Mouse (Mus musculus): ENCODE results near the gene Prickle2. TPM values are rescaled to one million over a fixed set of nuclear protein-coding genes. Genes with fewer than 3 reads are reported as not detected.

Gene Prickle2
- total and polyA plus RNA-seq, 2 experiments from 2014 or later: 2.2 to 5.4 TPM

DNA sequence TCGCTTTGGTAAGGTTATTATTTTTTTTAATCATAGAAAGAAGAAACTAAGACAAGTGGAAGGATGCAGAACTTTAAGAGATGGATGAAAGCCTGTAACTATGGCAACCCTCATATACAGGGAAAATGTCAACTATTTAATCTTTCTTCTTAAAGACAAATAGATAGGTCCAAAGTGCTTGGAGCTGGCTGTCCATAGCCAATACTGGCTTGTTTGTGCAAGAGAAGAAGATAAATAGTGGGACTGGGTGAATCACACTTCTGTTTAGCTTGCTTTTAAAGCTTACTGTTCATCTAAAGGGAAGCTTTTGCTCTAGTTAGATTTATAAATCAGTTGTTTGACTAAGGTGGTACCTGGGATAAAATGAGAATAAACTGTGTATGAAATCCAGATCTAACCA, 310.8 kb downstream of the Prickle2 start:
- TF ChIP-seq CTCF (IDR thresholded peaks at IDR 0.05; ENCODE audit: low read depth): no peak
- no peak for TF ChIP-seq EP300 (IDR thresholded peaks at IDR 0.05; ENCODE audit: low read depth)
- Histone ChIP-seq H3K27me3 (ENCODE audit: control insufficient read depth, insufficient read depth, low read length) (no peaks in the 10 kb centered on the region), H3K9me3 (replicated peaks; ENCODE audit: control insufficient read depth, low read length) (no peaks in the 10 kb centered on the region), H3K4me1 (ENCODE audit: control insufficient read depth, insufficient read depth) (no peaks in the 10 kb centered on the region), H3K27ac (ENCODE audit: low read depth) (no peak overlapping the region), H3K4me2 (ENCODE audit: low read depth, low read length) (no peak overlapping the region), H3K36me3 (replicated peaks; ENCODE audit: control insufficient read depth, insufficient read depth, low read length) (no peaks in the 10 kb centered on the region; the same call in none of the 2 replicates), H3K9ac (replicated peaks; ENCODE audit: low read depth, low read length) (no peak overlapping the region), H3K4me3 (ENCODE audit: low read depth, low read length) (no peak overlapping the region)
- no peak for DNase-seq (ENCODE audit: low spot score)
- 80% methylated on average over 1 of the region's 1 CpGs for WGBS
- no peak for ATAC-seq (ENCODE audit: insufficient read depth, low read depth)

DNA sequence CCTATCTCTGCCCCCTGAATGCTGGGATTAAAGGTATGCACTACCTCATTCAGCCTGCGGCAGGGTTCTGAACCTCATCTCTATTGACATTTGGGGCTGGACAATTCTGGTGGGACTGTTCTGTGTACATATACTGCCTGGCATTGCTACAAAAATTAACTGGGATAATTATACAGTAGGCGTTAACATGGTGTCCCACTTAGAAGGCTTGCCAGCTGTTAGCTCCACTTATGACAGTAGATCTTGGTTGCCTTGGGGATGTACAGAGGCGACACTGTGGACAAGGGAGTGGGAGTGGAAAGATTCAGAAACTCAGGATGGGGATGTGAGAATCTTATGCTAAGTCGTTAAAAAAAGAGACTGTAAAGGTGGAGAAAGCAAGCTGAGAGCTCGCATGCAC, 311.3 kb downstream of the Prickle2 start:
- Histone ChIP-seq H3K36me3 (replicated peaks; ENCODE audit: control insufficient read depth, insufficient read depth, low read length) (no peaks in the 10 kb centered on the region; the same call in none of the 2 replicates), H3K4me2 (ENCODE audit: low read depth, low read length) (no peak overlapping the region), H3K4me3 (ENCODE audit: low read depth, low read length) (no peak overlapping the region), H3K4me1 (ENCODE audit: control insufficient read depth, insufficient read depth) (no peaks in the 10 kb centered on the region), H3K9ac (replicated peaks; ENCODE audit: low read depth, low read length) (no peak overlapping the region), H3K27ac (ENCODE audit: low read depth) (no peak overlapping the region), H3K9me3 (replicated peaks; ENCODE audit: control insufficient read depth, low read length) (no peaks in the 10 kb centered on the region), H3K27me3 (ENCODE audit: control insufficient read depth, insufficient read depth, low read length) (no peaks in the 10 kb centered on the region)
- DNase-seq (ENCODE audit: low spot score) (no peak), ATAC-seq (ENCODE audit: insufficient read depth, low read depth) (no peak)
- TF ChIP-seq EP300 (IDR thresholded peaks at IDR 0.05; ENCODE audit: low read depth): no peak
- TF ChIP-seq CTCF (IDR thresholded peaks at IDR 0.05; ENCODE audit: low read depth): no peak
- 74% methylated on average over 5 of the region's 5 CpGs for WGBS

DNA sequence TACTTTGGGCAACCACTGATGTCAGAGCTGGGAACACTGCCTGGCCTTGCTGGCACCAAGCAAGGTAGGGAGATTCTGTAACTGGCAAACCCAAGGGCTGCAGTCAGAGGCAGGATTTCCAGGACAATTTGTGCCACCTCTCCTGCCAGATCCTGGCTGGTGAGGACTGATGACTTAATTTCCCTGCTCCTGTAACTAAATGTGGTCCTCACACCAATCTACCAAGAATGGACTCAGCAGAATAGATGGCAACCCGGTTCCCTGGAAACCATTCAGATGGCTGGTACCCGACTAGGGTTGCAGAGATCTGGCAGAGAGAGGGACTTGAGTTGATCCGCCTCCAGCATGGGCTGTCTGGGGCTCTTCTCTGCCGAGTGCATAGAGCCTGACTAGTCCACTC, 315.6 kb downstream of the Prickle2 start:
- no peak for DNase-seq (ENCODE audit: low spot score)
- no peak for ATAC-seq (ENCODE audit: insufficient read depth, low read depth)
- Histone ChIP-seq H3K27ac (ENCODE audit: low read depth) (no peak overlapping the region), H3K9ac (replicated peaks; ENCODE audit: low read depth, low read length) (no peak overlapping the region), H3K4me3 (ENCODE audit: low read depth, low read length) (no peak overlapping the region), H3K4me1 (ENCODE audit: control insufficient read depth, insufficient read depth) (no peaks in the 10 kb centered on the region), H3K9me3 (replicated peaks; ENCODE audit: control insufficient read depth, low read length) (no peaks in the 10 kb centered on the region), H3K27me3 (ENCODE audit: control insufficient read depth, insufficient read depth, low read length) (no peaks in the 10 kb centered on the region), H3K4me2 (ENCODE audit: low read depth, low read length) (no peak overlapping the region), H3K36me3 (replicated peaks; ENCODE audit: control insufficient read depth, insufficient read depth, low read length) (no peaks in the 10 kb centered on the region)
- WGBS: 83% methylated on average over 4 of the region's 4 CpGs
- no peak for TF ChIP-seq CTCF (IDR thresholded peaks at IDR 0.05; ENCODE audit: low read depth)
- no peak for TF ChIP-seq EP300 (IDR thresholded peaks at IDR 0.05; ENCODE audit: low read depth)

DNA sequence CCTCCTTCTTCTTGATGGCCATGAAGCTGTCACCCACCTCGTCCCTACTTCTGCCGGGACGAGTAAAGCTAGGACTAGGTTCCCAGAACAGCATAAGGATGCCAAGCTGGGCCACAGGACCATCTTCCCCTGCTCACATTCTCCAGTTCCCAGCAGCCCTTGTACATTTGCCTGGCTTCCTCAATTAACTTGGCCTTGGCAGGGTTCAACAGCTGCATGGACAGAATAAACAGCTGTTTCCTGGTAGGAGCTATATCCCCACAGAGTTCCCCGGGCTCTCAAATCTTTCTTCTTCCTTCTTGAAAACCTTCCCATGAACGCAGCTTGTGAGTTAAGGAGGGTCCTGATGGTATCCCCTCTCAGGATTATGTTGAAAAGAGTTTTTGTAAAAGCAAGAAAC, 317.3 kb downstream of the Prickle2 start:
- 68% methylated on average over 5 of the region's 5 CpGs for WGBS
- Histone ChIP-seq H3K27ac (ENCODE audit: low read depth) (no peak overlapping the region), H3K4me3 (ENCODE audit: low read depth, low read length) (no peak overlapping the region), H3K4me2 (ENCODE audit: low read depth, low read length) (no peak overlapping the region), H3K9me3 (replicated peaks; ENCODE audit: control insufficient read depth, low read length) (no peaks in the 10 kb centered on the region), H3K36me3 (replicated peaks; ENCODE audit: control insufficient read depth, insufficient read depth, low read length) (no peaks in the 10 kb centered on the region), H3K9ac (replicated peaks; ENCODE audit: low read depth, low read length) (no peak overlapping the region), H3K4me1 (ENCODE audit: control insufficient read depth, insufficient read depth) (no peaks in the 10 kb centered on the region), H3K27me3 (ENCODE audit: control insufficient read depth, insufficient read depth, low read length) (no peaks in the 10 kb centered on the region)
- ATAC-seq (ENCODE audit: insufficient read depth, low read depth) (no peak), DNase-seq (ENCODE audit: low spot score) (no peak)
- TF ChIP-seq CTCF (IDR thresholded peaks at IDR 0.05; ENCODE audit: low read depth) (no peak), EP300 (IDR thresholded peaks at IDR 0.05; ENCODE audit: low read depth) (no peak)

DNA sequence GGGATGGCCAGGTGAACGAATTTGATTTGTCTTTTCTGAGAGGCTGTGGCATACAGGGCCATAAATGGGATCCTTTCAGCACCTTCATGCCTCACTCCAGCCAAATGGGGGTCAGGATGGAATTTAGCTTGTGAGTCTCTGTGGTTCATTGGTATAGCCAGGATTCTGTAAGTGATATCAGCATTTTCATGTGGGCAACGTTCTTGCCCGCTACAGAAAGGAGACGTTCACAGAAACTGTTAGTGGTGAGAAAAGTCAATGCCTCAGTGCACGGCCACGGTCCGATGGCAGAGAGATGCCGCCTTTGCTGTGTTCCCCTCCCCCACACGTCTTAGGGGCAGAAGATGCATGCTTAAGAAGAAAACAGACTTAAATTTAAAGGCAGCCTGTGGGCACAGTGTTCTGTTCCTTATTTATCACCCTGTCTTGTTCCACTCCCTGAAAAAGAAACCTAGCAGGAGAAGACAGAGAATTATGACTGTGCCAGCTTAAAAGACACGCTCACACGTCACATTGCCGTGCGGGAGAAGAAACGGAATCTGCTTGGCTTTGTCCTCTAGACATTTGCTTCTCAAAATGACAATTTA, 322.7 kb downstream of the Prickle2 start:
- Histone ChIP-seq H3K9me3 (replicated peaks; ENCODE audit: control insufficient read depth, low read length) (0 out of 2 replicates have a peak, but pooled peaks cover 3% of the 10 kb centered on the region), H3K36me3 (replicated peaks; ENCODE audit: control insufficient read depth, insufficient read depth, low read length) (no peaks in the 10 kb centered on the region), H3K4me1 (ENCODE audit: control insufficient read depth, insufficient read depth) (no peaks in the 10 kb centered on the region), H3K4me3 (ENCODE audit: low read depth, low read length) (no peak overlapping the region), H3K9ac (replicated peaks; ENCODE audit: low read depth, low read length) (no peak overlapping the region), H3K27me3 (ENCODE audit: control insufficient read depth, insufficient read depth, low read length) (no peaks in the 10 kb centered on the region), H3K4me2 (ENCODE audit: low read depth, low read length) (no peak overlapping the region), H3K27ac (ENCODE audit: low read depth) (no peak overlapping the region)
- ATAC-seq (ENCODE audit: insufficient read depth, low read depth) (no peak), DNase-seq (ENCODE audit: low spot score) (no peak)
- WGBS: 78% methylated on average over 14 of the region's 14 CpGs
- TF ChIP-seq EP300 (IDR thresholded peaks at IDR 0.05; ENCODE audit: low read depth) (no peak), CTCF (IDR thresholded peaks at IDR 0.05; ENCODE audit: low read depth) (no peak)

DNA sequence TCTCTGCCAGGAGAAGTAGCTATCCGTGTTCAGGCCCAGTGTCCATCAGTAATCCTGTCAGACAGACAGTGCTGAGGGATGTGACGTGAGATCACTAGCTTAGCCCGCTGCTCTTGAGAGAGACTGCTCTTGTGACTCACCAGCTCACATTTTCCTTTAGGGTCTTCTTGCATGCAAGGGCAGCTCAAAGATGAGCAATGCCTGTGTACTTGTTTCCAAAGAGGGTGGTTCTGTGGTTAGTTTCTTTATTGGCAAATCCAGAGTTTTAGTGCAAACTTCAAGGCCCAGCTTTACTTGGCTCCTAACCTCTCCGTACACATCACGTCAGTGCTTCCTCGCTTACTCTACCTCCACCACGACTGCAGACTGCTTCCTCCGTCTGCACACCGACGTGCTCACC, 324.9 kb downstream of the Prickle2 start:
- Histone ChIP-seq H3K9me3 (replicated peaks; ENCODE audit: control insufficient read depth, low read length) (0 out of 2 replicates have a peak, but pooled peaks cover 3% of the 10 kb centered on the region), H3K9ac (replicated peaks; ENCODE audit: low read depth, low read length) (no peak overlapping the region), H3K4me2 (ENCODE audit: low read depth, low read length) (no peak overlapping the region), H3K27ac (ENCODE audit: low read depth) (no peak overlapping the region), H3K27me3 (ENCODE audit: control insufficient read depth, insufficient read depth, low read length) (no peaks in the 10 kb centered on the region), H3K36me3 (replicated peaks; ENCODE audit: control insufficient read depth, insufficient read depth, low read length) (peaks cover 5% of the 10 kb centered on the region; the same call in 1 of the 2 replicates), H3K4me3 (ENCODE audit: low read depth, low read length) (no peak overlapping the region), H3K4me1 (ENCODE audit: control insufficient read depth, insufficient read depth) (no peaks in the 10 kb centered on the region)
- TF ChIP-seq EP300 (IDR thresholded peaks at IDR 0.05; ENCODE audit: low read depth) (no peak), CTCF (IDR thresholded peaks at IDR 0.05; ENCODE audit: low read depth) (no peak)
- WGBS: 75% methylated on average over 10 of the region's 10 CpGs
- DNase-seq (ENCODE audit: low spot score) (no peak), ATAC-seq (ENCODE audit: insufficient read depth, low read depth) (no peak)

Measured in heart, postnatal 0 days (tissue).